Mouse (Mus musculus): ENCODE results near the gene Lzts3.
A peak's percentile ranks its signal among the peaks of the same experiment; 100 is the strongest.

Lzts3 gene

GRCm38 (mm10) chr2:130635847-130636246, 6.8 kb downstream of the Lzts3 start:
- no peak for DNase-seq (ENCODE audit: low read depth, low spot score)

- no peak for DNase-seq (ENCODE audit: low read depth, low spot score)
Measured at GRCm38 (mm10) chr2:130634739-130635411, 7.7 kb downstream of the Lzts3 start.

- no peak for DNase-seq (ENCODE audit: low read depth, low spot score)
Measured at GRCm38 (mm10) chr2:130634006-130634738, 8.4 kb downstream of the Lzts3 start.

- no peak for DNase-seq (ENCODE audit: low read depth, low spot score)
Measured at GRCm38 (mm10) chr2:130632887-130633675, 9.5 kb downstream of the Lzts3 start.

- peak; percentile 40 for DNase-seq (ENCODE audit: low read depth, low spot score)
Measured at GRCm38 (mm10) chr2:130632416-130632815, 10.2 kb downstream of the Lzts3 start.

- DNase-seq (ENCODE audit: low read depth, low spot score), result peak; percentile 94
Measured at GRCm38 (mm10) chr2:130629839-130630203, 12.8 kb downstream of the Lzts3 start, which contains the start of the genes Fastkd5 and Ubox5. Gene Fastkd5, minus strand, starts transcription at chr2:130630027. Gene Ubox5, minus strand, starts transcription at chr2:130630038.

- DNase-seq (ENCODE audit: low read depth, low spot score), result peak; percentile 51
Measured at GRCm38 (mm10) chr2:130629080-130629838, 13.3 kb downstream of the Lzts3 start.

GRCm38 (mm10) chr2:130628424-130628823, 14.2 kb downstream of the Lzts3 start:
- peak; percentile 59 for DNase-seq (ENCODE audit: low read depth, low spot score)

- no peak for DNase-seq (ENCODE audit: low read depth, low spot score)
Measured at GRCm38 (mm10) chr2:130618972-130619371, 23.6 kb downstream of the Lzts3 start.

- peak; percentile 51 for DNase-seq (ENCODE audit: low read depth, low spot score)
Measured at GRCm38 (mm10) chr2:130613091-130613490, 29.5 kb downstream of the Lzts3 start.

GRCm38 (mm10) chr2:130602195-130602594, 40.4 kb downstream of the Lzts3 start:
- no peak for DNase-seq (ENCODE audit: low read depth, low spot score)

GRCm38 (mm10) chr2:130598399-130598798, 44.2 kb downstream of the Lzts3 start:
- DNase-seq (ENCODE audit: low read depth, low spot score), result no peak

- peak; percentile 71 for DNase-seq (ENCODE audit: low read depth, low spot score)
Measured at GRCm38 (mm10) chr2:130597601-130598010, 45.0 kb downstream of the Lzts3 start.

GRCm38 (mm10) chr2:130595596-130595995, 47.0 kb downstream of the Lzts3 start:
- no peak for DNase-seq (ENCODE audit: low read depth, low spot score)

- no peak for DNase-seq (ENCODE audit: low read depth, low spot score)
Measured at GRCm38 (mm10) chr2:130591016-130591415, 51.6 kb downstream of the Lzts3 start.

GRCm38 (mm10) chr2:130589761-130590160, 52.8 kb downstream of the Lzts3 start:
- DNase-seq (ENCODE audit: low read depth, low spot score), result no peak

GRCm38 (mm10) chr2:130589157-130589556, 53.4 kb downstream of the Lzts3 start:
- DNase-seq (ENCODE audit: low read depth, low spot score), result no peak

GRCm38 (mm10) chr2:130588373-130588772, 54.2 kb downstream of the Lzts3 start:
- DNase-seq (ENCODE audit: low read depth, low spot score), result no peak

GRCm38 (mm10) chr2:130586016-130586415, 56.6 kb downstream of the Lzts3 start:
- DNase-seq (ENCODE audit: low read depth, low spot score), result no peak

GRCm38 (mm10) chr2:130583902-130584560, 58.6 kb downstream of the Lzts3 start:
- peak; percentile 72 for DNase-seq (ENCODE audit: low read depth, low spot score)
